Mouse (Mus musculus) heart, embryonic 12.5 days (tissue): ENCODE data around the gene Ablim1. TPM values are rescaled to one million over a fixed set of nuclear protein-coding genes. Genes with fewer than 3 reads are reported as not detected.

Experiments
- ATAC-seq: fragments of 200-750 bp; cut with Nextera tagmentation; 2 replicates; pipeline ENCODE4 v1.8.0; 2017; ENCODE audit warnings: moderate TSS enrichment, moderate library complexity; ENCODE audit not compliant: insufficient number of reproducible peaks, low FRiP score
- H3K27ac ChIP-seq: fragments of 300-500 bp; sonication (generic); 2 replicates; pipeline ENCODE4 v1.5.1; 2016; ENCODE audit warnings: mild to moderate bottlenecking, moderate library complexity; ENCODE audit not compliant: poor library complexity, severe bottlenecking
- H3K27me3 ChIP-seq: fragments of 300-500 bp; sonication (generic); replicated peaks from 2 replicates; pipeline ENCODE4 v1.6.1; 2016; ENCODE audit warnings: mild to moderate bottlenecking, moderate library complexity
- H3K36me3 ChIP-seq: fragments of 300-500 bp; sonication (generic); 2 replicates; pipeline ENCODE4 v1.6.1; 2016; ENCODE audit warnings: mild to moderate bottlenecking, moderate library complexity
- H3K4me1 ChIP-seq: fragments of 300-500 bp; sonication (generic); replicated peaks from 2 replicates; pipeline ENCODE4 v1.6.1; 2016; ENCODE audit warnings: mild to moderate bottlenecking
- H3K4me2 ChIP-seq: fragments of 300-500 bp; sonication (generic); 2 replicates; pipeline ENCODE4 v1.6.1; 2016; ENCODE audit warnings: mild to moderate bottlenecking, moderate library complexity
- H3K4me3 ChIP-seq: fragments of 300-500 bp; sonication (generic); 2 replicates; pipeline ENCODE4 v1.5.1; 2016; ENCODE audit warnings: mild to moderate bottlenecking
- H3K9ac ChIP-seq: fragments of 300-500 bp; sonication (generic); 2 replicates; pipeline ENCODE4 v1.6.1; 2016; ENCODE audit warnings: mild to moderate bottlenecking, moderate library complexity
- H3K9me3 ChIP-seq: fragments of 300-500 bp; sonication (generic); replicated peaks from 2 replicates; pipeline ENCODE4 v1.6.1; 2016; ENCODE audit warnings: mild to moderate bottlenecking, moderate library complexity
- WGBS: fragments of 180-500 bp; shearing (Covaris S2); methylation state at CpG from one replicate; pipeline ENCODE4 v1.1.7; 2016; 5-methylcytosine and 5-hydroxymethylcytosine counted together
- polyA plus RNA-seq: library from polyadenylated mRNA; unstranded; fragments of >200 nt; fragmentation: Nextera tagmentation; extraction: Ambion mirVana; gene quantifications from 2 replicates; pipeline ENCODE4 v1.2.1, GENCODE M21; 2016

Gene Ablim1
- polyA plus RNA-seq, 1 experiment from 2014 or later, result 53.5 TPM

DNA sequence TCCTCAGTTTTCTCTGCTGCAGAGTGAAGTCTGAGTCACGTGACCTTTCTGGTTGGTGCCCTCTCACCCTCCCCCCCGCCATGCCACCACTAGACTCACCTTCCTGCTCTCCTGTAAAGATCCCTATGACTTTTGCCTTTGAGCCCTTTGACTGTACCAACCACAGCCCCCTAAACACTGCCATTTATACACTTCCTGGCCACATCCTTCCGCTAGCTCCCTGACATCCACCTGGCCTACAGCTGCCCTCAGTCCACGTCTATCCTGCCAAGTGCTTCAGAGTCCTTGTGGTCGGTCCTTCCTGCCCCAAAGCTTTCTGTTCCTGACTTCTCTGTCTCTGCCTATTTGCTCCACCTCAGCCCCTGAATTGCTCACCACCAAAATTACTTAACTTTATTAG, 29.1 kb upstream of the Ablim1 start:
- Histone ChIP-seq H3K4me3 (no peak overlapping the region), H3K27me3 (no peaks in the 10 kb centered on the region), H3K9ac (no peak overlapping the region), H3K36me3 (no peaks in the 10 kb centered on the region), H3K9me3 (peaks cover 6% of the 10 kb centered on the region; the same call in 1 of the 2 replicates), H3K4me2 (no peak overlapping the region), H3K4me1 (peaks cover 4% of the 10 kb centered on the region; the same call in 1 of the 2 replicates), H3K27ac (no peak overlapping the region)
- WGBS, result 78% methylated on average over 5 of the region's 5 CpGs
- no peak for ATAC-seq

GRCm38 (mm10) chr19:57340900-57341742, 26.4 kb upstream of the Ablim1 start:
- H3K4me2 ChIP-seq, result no peak overlapping the region
- no peak overlapping the region for H3K9ac ChIP-seq
- 0 out of 2 replicates have a peak, but pooled peaks cover 3% of the 10 kb centered on the region for H3K9me3 ChIP-seq
- no peak overlapping the region for H3K4me3 ChIP-seq
- no peaks in the 10 kb centered on the region for H3K27me3 ChIP-seq
- peaks cover 4% of the 10 kb centered on the region; the same call in 1 of the 2 replicates for H3K4me1 ChIP-seq
- H3K36me3 ChIP-seq, result no peaks in the 10 kb centered on the region
- no peak for ATAC-seq
- WGBS, result 45% methylated on average over 8 of the region's 8 CpGs
- H3K27ac ChIP-seq, result no peak overlapping the region

DNA sequence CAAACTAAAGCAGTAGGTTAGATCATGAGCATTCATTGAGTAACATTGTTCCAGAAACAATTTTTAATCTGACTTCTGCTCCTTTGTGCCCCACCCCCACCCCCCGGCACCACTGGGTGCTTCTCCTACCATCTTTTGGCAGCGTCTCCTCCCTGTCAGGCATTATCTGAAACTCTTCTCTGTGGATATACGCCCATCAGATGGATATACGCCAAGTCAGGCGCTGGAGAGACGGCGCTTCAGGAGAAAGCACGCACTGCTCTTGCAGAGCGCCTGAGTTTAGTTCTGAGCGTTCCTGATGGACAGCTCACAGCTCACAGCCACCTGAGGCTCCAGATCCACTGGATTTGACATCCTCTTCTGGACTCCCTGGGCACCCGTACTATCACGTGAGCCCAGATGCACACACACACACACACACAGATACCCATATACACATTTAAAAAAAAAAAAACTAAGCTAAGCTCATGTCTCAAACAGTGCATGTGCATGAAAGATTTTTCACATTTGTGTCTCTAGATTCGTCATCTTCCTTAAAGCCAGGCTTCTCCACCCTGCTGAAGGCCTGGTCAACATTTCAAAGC, 24.7 kb upstream of the Ablim1 start:
- Histone ChIP-seq H3K9ac (no peak overlapping the region), H3K4me3 (no peak overlapping the region), H3K36me3 (no peaks in the 10 kb centered on the region), H3K27me3 (no peaks in the 10 kb centered on the region), H3K4me1 (peaks cover 4% of the 10 kb centered on the region; the same call in 1 of the 2 replicates), H3K9me3 (no peaks in the 10 kb centered on the region), H3K4me2 (no peak overlapping the region), H3K27ac (no peak overlapping the region)
- WGBS, result 64% methylated on average over 13 of the region's 13 CpGs
- ATAC-seq, result no peak

DNA sequence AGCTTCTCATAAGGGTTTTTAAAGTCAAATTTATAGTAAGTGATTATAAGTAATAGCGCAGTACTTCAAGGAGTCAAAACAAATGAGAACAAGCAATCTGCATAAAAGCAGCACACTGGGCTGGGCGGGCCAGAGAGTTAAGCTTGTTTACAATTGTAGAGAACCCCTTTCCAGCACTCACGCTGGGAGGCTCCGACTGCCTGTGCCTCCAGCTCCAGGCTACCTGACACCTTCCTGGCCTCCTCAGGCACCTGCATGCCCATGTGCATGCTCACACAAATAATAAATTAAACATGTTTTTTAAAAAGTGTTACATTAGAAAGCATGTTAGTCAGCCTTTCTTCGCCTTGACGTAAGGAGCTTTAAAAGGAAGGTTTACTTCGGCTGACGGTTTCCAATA, 20.4 kb upstream of the Ablim1 start:
- 61% methylated on average over 8 of the region's 8 CpGs for WGBS

GRCm38 (mm10) chr19:57333356-57333755, 18.6 kb upstream of the Ablim1 start:
- H3K27me3 ChIP-seq, result no peaks in the 10 kb centered on the region
- ATAC-seq, result no peak
- no peaks in the 10 kb centered on the region for H3K9me3 ChIP-seq
- no peaks in the 10 kb centered on the region for H3K4me1 ChIP-seq
- no peaks in the 10 kb centered on the region for H3K36me3 ChIP-seq
- H3K9ac ChIP-seq, result no peak overlapping the region
- no peak overlapping the region for H3K4me3 ChIP-seq
- H3K4me2 ChIP-seq, result no peak overlapping the region
- H3K27ac ChIP-seq, result no peak overlapping the region
- 86% methylated on average over 4 of the region's 4 CpGs for WGBS

More for the DNA sequence above, 20.4 kb upstream of the Ablim1 start:
- ATAC-seq, result no peak
- no peak overlapping the region for H3K27ac ChIP-seq
- no peaks in the 10 kb centered on the region for H3K36me3 ChIP-seq
- H3K27me3 ChIP-seq, result no peaks in the 10 kb centered on the region
- no peak overlapping the region for H3K9ac ChIP-seq
- H3K4me3 ChIP-seq, result no peak overlapping the region
- no peak overlapping the region for H3K4me2 ChIP-seq
- no peaks in the 10 kb centered on the region for H3K9me3 ChIP-seq
- H3K4me1 ChIP-seq, result no peaks in the 10 kb centered on the region

GRCm38 (mm10) chr19:57331237-57331636, 16.5 kb upstream of the Ablim1 start:
- Histone ChIP-seq H3K4me1 (no peaks in the 10 kb centered on the region), H3K4me3 (no peak overlapping the region), H3K27ac (no peak overlapping the region), H3K27me3 (no peaks in the 10 kb centered on the region), H3K9me3 (no peaks in the 10 kb centered on the region), H3K36me3 (no peaks in the 10 kb centered on the region), H3K4me2 (no peak overlapping the region), H3K9ac (no peak overlapping the region)
- ATAC-seq, result no peak
- 81% methylated on average over 6 of the region's 6 CpGs for WGBS

DNA sequence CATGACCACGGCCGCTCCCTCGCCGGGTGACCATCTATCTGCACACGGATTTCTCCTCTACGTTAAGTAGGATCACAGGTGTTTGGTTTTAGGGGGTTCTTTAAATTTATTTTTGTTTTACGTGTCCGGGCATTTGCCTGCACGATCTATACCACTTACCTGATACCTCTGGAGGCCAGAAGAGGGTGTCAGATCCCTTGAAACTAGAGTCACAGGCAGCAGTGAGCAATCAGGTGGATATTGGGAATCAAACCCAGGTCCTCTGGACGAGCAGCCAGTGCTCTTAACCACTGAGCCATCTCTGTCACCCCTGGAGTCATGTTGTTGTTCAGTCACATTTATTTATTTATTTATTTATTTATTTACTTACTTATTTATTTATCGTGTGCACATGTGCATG, 15.6 kb upstream of the Ablim1 start:
- Histone ChIP-seq H3K4me3 (no peak overlapping the region), H3K27me3 (no peaks in the 10 kb centered on the region), H3K4me1 (no peaks in the 10 kb centered on the region), H3K27ac (no peak overlapping the region), H3K36me3 (no peaks in the 10 kb centered on the region), H3K9me3 (no peaks in the 10 kb centered on the region), H3K9ac (no peak overlapping the region), H3K4me2 (no peak overlapping the region)
- WGBS, result 67% methylated on average over 11 of the region's 11 CpGs
- ATAC-seq, result no peak

DNA sequence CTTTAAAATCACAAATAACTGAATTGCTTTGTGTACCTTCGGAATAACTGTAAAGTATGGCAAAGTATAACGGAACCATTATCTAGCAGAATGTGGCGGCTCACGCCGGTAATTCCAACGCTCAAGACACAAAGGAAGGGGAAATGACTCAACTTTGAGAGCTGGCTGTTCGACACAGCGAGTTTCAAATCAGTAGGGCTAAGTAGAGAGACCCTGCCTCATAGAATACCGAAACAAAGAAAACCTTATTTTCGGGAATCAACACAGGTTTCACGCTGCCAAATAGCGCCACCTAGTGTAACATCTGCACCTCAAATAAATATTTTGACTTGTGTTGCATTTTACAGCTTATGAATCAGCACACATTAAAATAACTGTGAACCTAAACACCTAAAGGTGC, 14.1 kb upstream of the Ablim1 start:
- WGBS, result 49% methylated on average over 12 of the region's 12 CpGs
- no peak for ATAC-seq
- no peaks in the 10 kb centered on the region for H3K36me3 ChIP-seq

DNA sequence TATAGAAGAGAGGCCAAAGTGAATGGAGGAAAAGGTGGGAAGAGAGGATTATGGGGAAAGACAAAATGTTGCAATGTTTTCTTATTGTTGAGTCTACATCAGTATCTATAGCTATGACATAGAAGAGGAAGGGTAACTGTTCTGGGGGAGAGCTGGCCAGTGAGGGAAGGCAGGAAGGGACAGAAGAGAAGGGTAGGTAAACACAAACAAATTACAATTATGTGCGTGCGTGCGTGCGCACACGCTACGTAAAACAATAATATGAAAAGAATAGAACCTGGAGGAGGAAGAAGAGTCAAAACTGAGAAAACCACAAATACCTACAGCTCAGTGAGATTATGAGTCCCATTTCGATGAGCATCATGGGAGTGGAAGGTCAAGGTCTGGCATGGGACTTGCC, 13.6 kb upstream of the Ablim1 start:
- no peak overlapping the region for H3K4me2 ChIP-seq
- 95% methylated on average over 7 of the region's 7 CpGs for WGBS
- no peak overlapping the region for H3K27ac ChIP-seq
- H3K4me3 ChIP-seq, result no peak overlapping the region
- no peaks in the 10 kb centered on the region for H3K4me1 ChIP-seq
- no peaks in the 10 kb centered on the region for H3K9me3 ChIP-seq
- H3K9ac ChIP-seq, result no peak overlapping the region
- no peak for ATAC-seq
- H3K27me3 ChIP-seq, result peaks cover 7% of the 10 kb centered on the region; the same call in 1 of the 2 replicates
- H3K36me3 ChIP-seq, result no peaks in the 10 kb centered on the region

More for the DNA sequence above, 14.1 kb upstream of the Ablim1 start:
- H3K4me2 ChIP-seq, result no peak overlapping the region
- no peaks in the 10 kb centered on the region for H3K9me3 ChIP-seq
- H3K27ac ChIP-seq, result no peak overlapping the region
- H3K9ac ChIP-seq, result no peak overlapping the region
- H3K4me3 ChIP-seq, result no peak overlapping the region
- peaks cover 7% of the 10 kb centered on the region; the same call in 1 of the 2 replicates for H3K27me3 ChIP-seq
- no peaks in the 10 kb centered on the region for H3K4me1 ChIP-seq

DNA sequence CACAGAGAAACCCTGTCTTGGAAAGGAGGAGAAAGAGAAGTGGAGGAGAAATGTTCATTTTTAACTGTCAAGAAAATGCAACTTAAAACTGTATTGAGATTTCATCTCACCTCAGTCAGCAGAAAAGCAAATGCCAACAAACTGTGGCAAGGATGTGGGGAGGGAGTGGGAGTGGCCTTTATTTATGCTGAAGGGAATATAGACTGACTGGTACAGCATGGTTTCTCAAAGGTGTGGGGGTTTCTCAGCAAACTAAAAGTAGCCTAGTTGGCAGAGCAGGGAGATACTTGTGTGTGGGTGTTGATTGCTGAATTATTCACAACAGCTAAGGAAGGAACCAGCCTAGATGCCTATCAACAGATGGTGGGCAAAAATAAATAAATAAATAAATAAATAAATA, 13.0 kb upstream of the Ablim1 start:
- Histone ChIP-seq H3K27ac (no peak overlapping the region), H3K4me3 (no peak overlapping the region), H3K36me3 (no peaks in the 10 kb centered on the region), H3K4me2 (no peak overlapping the region), H3K4me1 (no peaks in the 10 kb centered on the region), H3K9me3 (no peaks in the 10 kb centered on the region), H3K9ac (no peak overlapping the region), H3K27me3 (peaks cover 7% of the 10 kb centered on the region; the same call in 1 of the 2 replicates)
- no peak for ATAC-seq

DNA sequence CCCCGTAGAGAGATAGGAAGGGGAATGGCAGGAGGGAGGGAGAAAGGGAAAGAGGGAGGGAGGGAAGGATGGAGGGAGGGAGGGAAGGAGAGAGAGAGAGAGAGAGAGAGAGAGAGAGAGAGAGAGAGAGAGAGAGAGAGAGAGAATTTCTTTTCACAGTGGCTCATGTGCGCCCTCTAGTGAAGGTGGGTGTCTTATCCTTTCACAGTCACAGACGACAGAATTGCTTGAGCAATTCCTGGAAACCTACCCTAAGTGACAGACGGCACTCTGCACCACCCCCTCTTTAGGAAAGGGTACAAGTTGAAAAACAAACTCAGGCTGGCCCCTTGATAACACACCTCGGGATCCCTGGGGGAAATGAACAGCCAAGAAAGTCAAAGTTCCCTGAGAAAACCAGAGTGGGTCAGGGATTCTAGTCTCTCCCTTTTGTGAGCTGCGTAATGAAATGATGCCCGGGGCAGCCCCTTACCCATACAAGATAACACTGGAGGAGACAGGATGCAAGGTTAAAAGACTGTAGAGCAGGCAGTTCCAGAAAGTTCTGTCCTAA, 11.1 kb upstream of the Ablim1 start:
- Histone ChIP-seq H3K27ac (no peak overlapping the region), H3K4me2 (no peak overlapping the region), H3K27me3 (peaks cover 7% of the 10 kb centered on the region; the same call in 1 of the 2 replicates), H3K36me3 (no peaks in the 10 kb centered on the region), H3K4me1 (no peaks in the 10 kb centered on the region), H3K4me3 (no peak overlapping the region), H3K9ac (no peak overlapping the region), H3K9me3 (no peaks in the 10 kb centered on the region)
- no peak for ATAC-seq
- 21% methylated on average over 7 of the region's 7 CpGs for WGBS
